In genomic region chr9:85616266-85616869, GRCm38 (mm10) we compare ENCODE assay signal across 21 mouse cellular contexts.
DNase-seq lines count a peak whose midpoint lies in the region; ATAC-seq and TF ChIP-seq lines count a peak whose summit lies in the region.
"Had no signal": no experiment of that assay in that cellular context is flagged by ENCODE, and none has a peak within 500 bp of the region (broad histone marks: within the 10 kb centered on the region; RNA-seq: fewer than 3 reads in every experiment).

No protein-coding gene starts in this region.

- peak; percentile 43 for DNase-seq in adrenal gland, postnatal 10 days
- DNase-seq in adrenal gland, adult 2 months, result no peak
- DNase-seq in hindbrain, postnatal 0 days (ENCODE audit: low spot score), result peak; percentile 26
- DNase-seq in left cerebral cortex, postnatal 4 days, result peak; percentile 21
- DNase-seq in left cerebral cortex, postnatal 25 days (ENCODE audit: low spot score in 2 of 2), result no peak
- no peak for DNase-seq in gastrocnemius, adult 8-10 months (ENCODE audit: low spot score in 2 of 2)
- DNase-seq: cerebellum, adult 18-20 months; gastrocnemius, postnatal 10 days; heart, postnatal 4 days; layer of hippocampus, adult 9-11 months; thymus, postnatal 14 days had no signal

- no peaks in the 10 kb centered on the region for H3K27me3 ChIP-seq in hindbrain, postnatal 0 days (ENCODE audit: insufficient read depth, low read length)
- H3K27me3 ChIP-seq in hindbrain, embryonic 12.5 days, result no peaks in the 10 kb centered on the region
- H3K27me3 ChIP-seq in embryonic facial prominence, embryonic 15.5 days, result no peaks in the 10 kb centered on the region
- H3K27me3 ChIP-seq: forebrain, embryonic 13.5 days; hindbrain, embryonic 15.5 days; intestine, embryonic 15.5 days; limb, embryonic 15.5 days; midbrain, embryonic 13.5 days had no signal

- no peak overlapping the region for H3K4me2 ChIP-seq in hindbrain, postnatal 0 days (ENCODE audit: low read depth, low read length)
- H3K4me2 ChIP-seq in hindbrain, embryonic 12.5 days (replicated peaks), result no peak overlapping the region
- no peak overlapping the region for H3K4me2 ChIP-seq in embryonic facial prominence, embryonic 15.5 days (replicated peaks)
- H3K4me2 ChIP-seq: forebrain, embryonic 13.5 days; hindbrain, embryonic 15.5 days; intestine, embryonic 15.5 days; limb, embryonic 15.5 days; midbrain, embryonic 13.5 days had no signal

- no peaks in the 10 kb centered on the region for H3K36me3 ChIP-seq in hindbrain, postnatal 0 days (ENCODE audit: insufficient read depth, low read length)
- no peaks in the 10 kb centered on the region for H3K36me3 ChIP-seq in hindbrain, embryonic 12.5 days
- no peaks in the 10 kb centered on the region for H3K36me3 ChIP-seq in embryonic facial prominence, embryonic 15.5 days
- H3K36me3 ChIP-seq: heart, embryonic 10.5 days; hindbrain, embryonic 15.5 days; intestine, embryonic 15.5 days; limb, embryonic 15.5 days; midbrain, embryonic 13.5 days had no signal

- H3K27ac ChIP-seq in hindbrain, postnatal 0 days, result no peak overlapping the region
- H3K27ac ChIP-seq in hindbrain, embryonic 12.5 days, result no peak overlapping the region
- peak overlapping the region; percentile 44; the same call in 1 of the 2 replicates for H3K27ac ChIP-seq in embryonic facial prominence, embryonic 15.5 days (replicated peaks)
- H3K27ac ChIP-seq: forebrain, embryonic 13.5 days; heart, embryonic 10.5 days; hindbrain, embryonic 15.5 days; intestine, embryonic 15.5 days; limb, embryonic 15.5 days; liver, embryonic 14.5 days; midbrain, embryonic 13.5 days had no signal

- no peaks in the 10 kb centered on the region for H3K9me3 ChIP-seq in hindbrain, postnatal 0 days (ENCODE audit: low read length)
- H3K9me3 ChIP-seq in hindbrain, embryonic 12.5 days (replicated peaks), result no peaks in the 10 kb centered on the region
- no peaks in the 10 kb centered on the region for H3K9me3 ChIP-seq in embryonic facial prominence, embryonic 15.5 days (replicated peaks)
- H3K9me3 ChIP-seq: forebrain, embryonic 13.5 days; heart, embryonic 10.5 days; hindbrain, embryonic 15.5 days; intestine, embryonic 15.5 days; limb, embryonic 15.5 days; midbrain, embryonic 13.5 days had no signal

- H3K4me1 ChIP-seq in hindbrain, postnatal 0 days (ENCODE audit: insufficient read depth, low read length), result no peaks in the 10 kb centered on the region
- H3K4me1 ChIP-seq in hindbrain, embryonic 12.5 days, result no peaks in the 10 kb centered on the region
- H3K4me1 ChIP-seq in embryonic facial prominence, embryonic 15.5 days, result peaks cover 7% of the 10 kb centered on the region; the same call in 1 of the 2 replicates
- H3K4me1 ChIP-seq: forebrain, embryonic 13.5 days; heart, embryonic 10.5 days; hindbrain, embryonic 15.5 days; intestine, embryonic 15.5 days; midbrain, embryonic 13.5 days had no signal

- no peak for TF ChIP-seq CTCF in hindbrain, postnatal 0 days (IDR thresholded peaks at IDR 0.05; ENCODE audit: low read depth)

- H3K4me3 ChIP-seq in hindbrain, postnatal 0 days (ENCODE audit: low read length), result no peak overlapping the region
- H3K4me3 ChIP-seq in hindbrain, embryonic 12.5 days, result no peak overlapping the region
- H3K4me3 ChIP-seq in embryonic facial prominence, embryonic 15.5 days (replicated peaks), result no peak overlapping the region
- H3K4me3 ChIP-seq: erythroblast, embryonic 14.5 days; forebrain, embryonic 13.5 days; heart, embryonic 10.5 days; hindbrain, embryonic 15.5 days; intestine, embryonic 15.5 days; limb, embryonic 15.5 days; midbrain, embryonic 13.5 days had no signal

- intact Hi-C loops in left cerebral cortex, postnatal 4 days (cut with DNase I), result no loop called here
- intact Hi-C loops in left cerebral cortex, postnatal 25 days (cut with DNase I), result no loop called here

- 78% methylated on average over 12 of the region's 12 CpGs for WGBS in hindbrain, postnatal 0 days
- WGBS in hindbrain, embryonic 12.5 days, result 85% methylated on average over 12 of the region's 12 CpGs
- WGBS in embryonic facial prominence, embryonic 15.5 days, result 49% methylated on average over 12 of the region's 12 CpGs

- no peak overlapping the region for H3K9ac ChIP-seq in hindbrain, postnatal 0 days (replicated peaks; ENCODE audit: low read length)
- no peak overlapping the region for H3K9ac ChIP-seq in hindbrain, embryonic 12.5 days
- no peak overlapping the region for H3K9ac ChIP-seq in embryonic facial prominence, embryonic 15.5 days
- H3K9ac ChIP-seq: forebrain, embryonic 13.5 days; hindbrain, embryonic 15.5 days; intestine, embryonic 15.5 days; limb, embryonic 15.5 days; liver, embryonic 14.5 days; midbrain, embryonic 13.5 days had no signal

- no peak for ATAC-seq in hindbrain, postnatal 0 days
- no peak for ATAC-seq in hindbrain, embryonic 12.5 days (ENCODE audit: low FRiP score)
- no peak for ATAC-seq in embryonic facial prominence, embryonic 15.5 days (ENCODE audit: insufficient number of reproducible peaks, low FRiP score, low TSS enrichment, low read depth)
- ATAC-seq: forebrain, embryonic 13.5 days; intestine, embryonic 15.5 days; midbrain, embryonic 13.5 days had no signal

Comparison
In these comparisons a context has a peak if more than half of its experiments do, and no peak if none do; other contexts are left out.
1. DNase-seq: peak in adrenal gland, postnatal 10 days (single experiment), hindbrain, postnatal 0 days (single experiment) and left cerebral cortex, postnatal 4 days (single experiment); none in adrenal gland, adult 2 months (single experiment), left cerebral cortex, postnatal 25 days (0 of 2) and gastrocnemius, adult 8-10 months (0 of 2).